8 mouse cellular contexts compared by ENCODE assay signal in genomic region chr3:52104208-52104607, GRCm38 (mm10). TPM values are rescaled to one million over a fixed set of nuclear protein-coding genes. Genes with fewer than 3 reads are reported as not detected.
A peak's percentile ranks its signal among the peaks of the same experiment; 100 is the strongest.
DNase-seq lines count a peak whose midpoint lies in the region; ATAC-seq and TF ChIP-seq lines count a peak whose summit lies in the region.

No protein-coding gene starts in this region.

- no peak for TF ChIP-seq POLR2A in kidney, adult 2 months (IDR thresholded peaks at IDR 0.05; ENCODE audit: low read depth, low read length)
- TF ChIP-seq POLR2A in bone marrow, adult 2 months (IDR thresholded peaks at IDR 0.05; ENCODE audit: borderline replicate concordance, control insufficient read depth, low read depth, low read length) = no peak

- H3K27me3 ChIP-seq in kidney, adult 2 months (replicated peaks; ENCODE audit: control insufficient read depth, insufficient read depth, low read length) = no peaks in the 10 kb centered on the region
- H3K27me3 ChIP-seq in hindbrain, embryonic 11.5 days (ENCODE audit: control insufficient read depth, insufficient read depth, low read length) = no peaks in the 10 kb centered on the region
- H3K27me3 ChIP-seq in midbrain, embryonic 12.5 days = no peaks in the 10 kb centered on the region

- peak overlapping the region; percentile 78 for H3K4me3 ChIP-seq in kidney, adult 2 months (ENCODE audit: insufficient read depth, low read depth, low read length)
- peak overlapping the region; percentile 82 for H3K4me3 ChIP-seq in bone marrow, adult 2 months (replicated peaks; ENCODE audit: control insufficient read depth, low read depth, low read length)
- H3K4me3 ChIP-seq in hindbrain, embryonic 11.5 days (ENCODE audit: low read depth, low read length) = peak overlapping the region; percentile 87
- peak overlapping the region; percentile 89 for H3K4me3 ChIP-seq in midbrain, embryonic 12.5 days

- no peaks in the 10 kb centered on the region for H3K36me3 ChIP-seq in kidney, adult 2 months (ENCODE audit: control insufficient read depth, insufficient read depth, low read length)
- H3K36me3 ChIP-seq in hindbrain, embryonic 11.5 days (ENCODE audit: control insufficient read depth, insufficient read depth, low read length) = no peaks in the 10 kb centered on the region
- no peaks in the 10 kb centered on the region for H3K36me3 ChIP-seq in midbrain, embryonic 12.5 days

- H3K9me3 ChIP-seq in hindbrain, embryonic 11.5 days (ENCODE audit: control insufficient read depth, low read length) = no peaks in the 10 kb centered on the region
- H3K9me3 ChIP-seq in midbrain, embryonic 12.5 days = no peaks in the 10 kb centered on the region

- no peak for DNase-seq in kidney, adult 2 months
- no peak for DNase-seq in kidney, postnatal 4 days
- no peak for DNase-seq in hindbrain, embryonic 11.5 days (ENCODE audit: low spot score)
- no peak for DNase-seq in Muller cell, postnatal 12 days (ENCODE audit: inconsistent ontology term)

- H3K4me1 ChIP-seq in kidney, adult 2 months (ENCODE audit: control insufficient read depth, insufficient read depth, low read length) = no peaks in the 10 kb centered on the region
- H3K4me1 ChIP-seq in bone marrow, adult 2 months (ENCODE audit: control insufficient read depth, insufficient read depth, low read length) = no peaks in the 10 kb centered on the region
- H3K4me1 ChIP-seq in hindbrain, embryonic 11.5 days (replicated peaks; ENCODE audit: control insufficient read depth, insufficient read depth, low read length) = no peaks in the 10 kb centered on the region
- H3K4me1 ChIP-seq in midbrain, embryonic 12.5 days = peaks cover 18% of the 10 kb centered on the region

- ATAC-seq in hindbrain, embryonic 11.5 days (ENCODE audit: low FRiP score) = no peak
- ATAC-seq in midbrain, embryonic 12.5 days (ENCODE audit: low FRiP score, low read depth) = no peak
- no peak for ATAC-seq in activated CD4-positive, CD25-positive, alpha-beta regulatory T cell, adult 4 months
- ATAC-seq in frontal cortex, adult (ENCODE audit: low TSS enrichment) = no peak

- H3K4me2 ChIP-seq in hindbrain, embryonic 11.5 days (replicated peaks; ENCODE audit: low read depth, low read length) = peak overlapping the region; percentile 80
- H3K4me2 ChIP-seq in midbrain, embryonic 12.5 days (replicated peaks) = peak overlapping the region; percentile 84

- peak overlapping the region; percentile 92 for H3K9ac ChIP-seq in hindbrain, embryonic 11.5 days (ENCODE audit: low read depth, low read length)
- H3K9ac ChIP-seq in midbrain, embryonic 12.5 days (replicated peaks) = peak overlapping the region; percentile 98

- peak overlapping the region; percentile 96 for H3K27ac ChIP-seq in kidney, adult 2 months (ENCODE audit: insufficient read depth, low read depth, low read length)
- peak overlapping the region; percentile 80 for H3K27ac ChIP-seq in bone marrow, adult 2 months (ENCODE audit: control insufficient read depth, insufficient read depth, low read depth, low read length, poor library complexity)
- peak overlapping the region; percentile 98 for H3K27ac ChIP-seq in hindbrain, embryonic 11.5 days (ENCODE audit: low read depth, low read length)
- H3K27ac ChIP-seq in midbrain, embryonic 12.5 days (replicated peaks) = peak overlapping the region; percentile 99

- WGBS in kidney, adult 2 months = under 1% methylated on average over 16 of the region's 16 CpGs
- under 1% methylated on average over 16 of the region's 16 CpGs for WGBS in bone marrow, adult 2 months
- WGBS in hindbrain, embryonic 11.5 days = 1% methylated on average over 16 of the region's 16 CpGs
- 0% methylated on average over 16 of the region's 16 CpGs for WGBS in midbrain, embryonic 12.5 days

- TF ChIP-seq CTCF in kidney, adult 2 months (conservative IDR thresholded peaks at IDR 0.05; ENCODE audit: insufficient read depth, insufficient read length, low read depth, low read length) = no peak
- no peak for TF ChIP-seq CTCF in bone marrow, adult 2 months (IDR thresholded peaks at IDR 0.05; ENCODE audit: control insufficient read depth, insufficient read depth, low read length)

RNA-seq across cellular contexts. Expression of gene Maml3, which starts 0.7 kb away (rescaled TPM):
- 3.6 and 3.7 TPM in 2 replicates for polyA plus RNA-seq in kidney, adult 2 months (2012; rRNA removed)
- polyA plus RNA-seq in bone marrow, adult 2 months (2011; ENCODE audit: insufficient read depth, insufficient read length, low replicate concordance, missing spikeins) = 1.4 and 4.9 TPM in 2 replicates
- 6.5 and 7.5 TPM in 2 replicates for polyA plus RNA-seq in hindbrain, embryonic 11.5 days (2014; fragmentation: Nextera tagmentation; extraction: Ambion mirVana)
- 8.2 and 9.3 TPM in 2 replicates for polyA plus RNA-seq in midbrain, embryonic 12.5 days (2016; fragmentation: Nextera tagmentation; extraction: Ambion mirVana)
- under 1 TPM; 0.55 to 0.67 TPM for polyA plus RNA-seq in activated CD4-positive, CD25-positive, alpha-beta regulatory T cell, adult 4 months (2017; shearing (Covaris generic))
